Mouse (Mus musculus) kidney, embryonic 15.5 days (tissue): ENCODE data around the gene Alkbh1. TPM values are rescaled to one million over a fixed set of nuclear protein-coding genes. Genes with fewer than 3 reads are reported as not detected.

ENCODE experiments used
- ATAC-seq: fragments of 200-750 bp; cut with Nextera tagmentation; replicated peaks from 2 replicates; pipeline ENCODE4 v1.8.0; 2017; ENCODE audit warnings: moderate TSS enrichment; ENCODE audit not compliant: low FRiP score
- H3K27ac ChIP-seq: fragments of 300-500 bp; sonication (generic); 2 replicates; pipeline ENCODE4 v1.5.1; 2015; ENCODE audit warnings: mild to moderate bottlenecking, inconsistent platforms
- H3K27me3 ChIP-seq: fragments of 300-500 bp; sonication (generic); 2 replicates; pipeline ENCODE4 v1.6.1; 2015; ENCODE audit warnings: inconsistent platforms
- H3K36me3 ChIP-seq: fragments of 300-500 bp; sonication (generic); 2 replicates; pipeline ENCODE4 v1.6.1; 2015; ENCODE audit warnings: inconsistent platforms
- H3K4me1 ChIP-seq: fragments of 300-500 bp; sonication (generic); 2 replicates; pipeline ENCODE4 v1.6.1; 2015; ENCODE audit warnings: inconsistent platforms
- H3K4me2 ChIP-seq: fragments of 300-500 bp; sonication (generic); 2 replicates; pipeline ENCODE4 v1.6.1; 2015; ENCODE audit warnings: moderate library complexity, mild to moderate bottlenecking, inconsistent platforms
- H3K4me3 ChIP-seq: fragments of 300-500 bp; sonication (generic); replicated peaks from 2 replicates; pipeline ENCODE4 v1.5.1; 2015; ENCODE audit warnings: mild to moderate bottlenecking, inconsistent platforms
- H3K9ac ChIP-seq: fragments of 300-500 bp; sonication (generic); 2 replicates; pipeline ENCODE4 v1.6.1; 2015; ENCODE audit warnings: mild to moderate bottlenecking, inconsistent platforms
- H3K9me3 ChIP-seq: fragments of 300-500 bp; sonication (generic); replicated peaks from 2 replicates; pipeline ENCODE4 v1.6.1; 2016; ENCODE audit warnings: inconsistent platforms
- WGBS: fragments of 180-500 bp; shearing (Covaris S2); methylation state at CpG from one replicate; pipeline ENCODE4 v1.1.7; 2015; ENCODE audit warnings: mixed read lengths; 5-methylcytosine and 5-hydroxymethylcytosine counted together
- polyA plus RNA-seq: library from polyadenylated mRNA; unstranded; fragments of >200 nt; fragmentation: Nextera tagmentation; extraction: Ambion mirVana; gene quantifications from 2 replicates; pipeline ENCODE4 v1.2.1, GENCODE M21; 2015

Alkbh1 gene
- polyA plus RNA-seq, 1 experiment from 2014 or later = 61.9 TPM

DNA sequence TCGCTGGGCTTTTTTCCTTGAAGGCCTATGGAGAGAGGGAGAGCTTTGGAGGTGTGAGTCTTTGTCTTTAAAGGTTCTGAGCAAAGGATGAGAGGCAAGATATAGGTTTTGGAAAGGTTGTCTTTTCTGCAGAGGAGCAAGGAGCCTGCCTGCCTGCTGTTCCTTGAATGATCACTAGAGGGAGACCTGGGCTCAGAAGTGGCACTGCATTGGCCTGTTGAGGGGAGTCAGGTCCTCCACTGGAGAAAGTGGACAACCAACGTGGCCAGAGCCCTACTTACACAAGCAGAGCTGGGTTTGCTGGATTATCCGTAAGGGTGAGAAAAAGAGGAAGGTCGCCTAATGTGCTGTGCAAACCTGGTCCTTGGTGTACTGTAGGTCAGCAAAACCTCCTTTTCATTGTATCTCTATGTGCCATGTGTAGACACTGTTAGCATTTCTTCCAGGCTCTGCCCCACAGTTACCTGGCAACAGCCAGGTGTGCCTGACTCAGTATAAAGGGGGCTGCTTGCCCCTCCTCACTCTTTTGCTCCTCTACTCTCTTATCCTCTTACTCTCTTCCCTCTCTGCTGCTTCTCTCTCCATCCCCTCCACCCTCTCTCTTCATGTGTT, 30.5 kb downstream of the Alkbh1 start:
- peak; percentile 30; the same call in 1 of the 2 replicates for ATAC-seq
- Histone ChIP-seq H3K4me1 (peaks cover 1% of the 10 kb centered on the region; the same call in 1 of the 2 replicates), H3K36me3 (no peaks in the 10 kb centered on the region), H3K4me3 (no peak overlapping the region), H3K9me3 (no peaks in the 10 kb centered on the region), H3K27ac (no peak overlapping the region), H3K9ac (no peak overlapping the region), H3K27me3 (no peaks in the 10 kb centered on the region), H3K4me2 (no peak overlapping the region)
- WGBS = 22% methylated on average over 4 of the region's 4 CpGs

DNA sequence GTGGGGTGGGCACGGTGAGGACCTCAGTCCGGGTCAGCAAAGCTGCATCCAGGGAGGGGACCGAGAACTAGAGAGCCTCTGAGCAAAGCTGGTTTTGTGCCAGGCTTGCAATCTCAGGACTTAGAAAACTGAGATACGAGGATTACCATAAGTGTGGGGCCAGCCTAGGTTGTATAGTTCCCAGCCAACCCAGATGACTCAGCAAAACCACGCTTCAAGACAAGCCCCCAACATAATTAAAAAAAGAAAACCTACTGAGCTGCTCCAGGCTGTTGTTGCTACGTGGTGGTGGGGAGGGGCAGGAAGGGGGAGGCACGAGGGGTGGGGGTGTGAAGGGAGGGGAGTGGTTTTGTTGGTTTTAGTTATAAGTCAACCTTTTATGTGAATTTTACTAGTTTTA, 32.8 kb downstream of the Alkbh1 start:
- ATAC-seq = no peak
- H3K4me3 ChIP-seq = no peak overlapping the region
- WGBS = 38% methylated on average over 7 of the region's 7 CpGs

GRCm38 (mm10) chr12:87409123-87409522, 34.7 kb downstream of the Alkbh1 start:
- Histone ChIP-seq H3K9me3 (no peaks in the 10 kb centered on the region), H3K4me3 (no peak overlapping the region), H3K4me2 (no peak overlapping the region), H3K36me3 (no peaks in the 10 kb centered on the region), H3K27ac (no peak overlapping the region), H3K4me1 (peaks cover 10% of the 10 kb centered on the region), H3K9ac (no peak overlapping the region), H3K27me3 (no peaks in the 10 kb centered on the region)
- WGBS = 81% methylated on average over 4 of the region's 4 CpGs
- no peak for ATAC-seq

More for the DNA sequence above, 32.8 kb downstream of the Alkbh1 start:
- Histone ChIP-seq H3K27me3 (no peaks in the 10 kb centered on the region), H3K9me3 (no peaks in the 10 kb centered on the region), H3K4me1 (peaks cover 10% of the 10 kb centered on the region), H3K36me3 (no peaks in the 10 kb centered on the region), H3K27ac (no peak overlapping the region), H3K4me2 (no peak overlapping the region), H3K9ac (no peak overlapping the region)

- Histone ChIP-seq H3K36me3 (no peaks in the 10 kb centered on the region), H3K4me2 (peak overlapping the region; percentile 41), H3K27me3 (no peaks in the 10 kb centered on the region), H3K9me3 (no peaks in the 10 kb centered on the region), H3K4me1 (peaks cover 10% of the 10 kb centered on the region), H3K4me3 (0 out of 2 replicates have a peak overlapping the region, but pooled peaks have one; percentile 4), H3K9ac (no peak overlapping the region), H3K27ac (no peak overlapping the region)
- peak; percentile 52; the same call in 1 of the 2 replicates for ATAC-seq
- WGBS = 40% methylated on average over 21 of the region's 21 CpGs
Observed at GRCm38 (mm10) chr12:87407869-87408605, 35.8 kb downstream of the Alkbh1 start.

GRCm38 (mm10) chr12:87405721-87406120, 38.1 kb downstream of the Alkbh1 start:
- ATAC-seq = no peak

GRCm38 (mm10) chr12:87405165-87405564, 38.7 kb downstream of the Alkbh1 start:
- Histone ChIP-seq H3K4me2 (no peak overlapping the region), H3K4me3 (no peak overlapping the region), H3K27me3 (no peaks in the 10 kb centered on the region), H3K9me3 (no peaks in the 10 kb centered on the region), H3K27ac (no peak overlapping the region), H3K4me1 (peaks cover 10% of the 10 kb centered on the region), H3K36me3 (no peaks in the 10 kb centered on the region), H3K9ac (no peak overlapping the region)
- no peak for ATAC-seq
- WGBS = 83% methylated on average over 4 of the region's 4 CpGs

More at GRCm38 (mm10) chr12:87405721-87406120, 38.1 kb downstream of the Alkbh1 start:
- Histone ChIP-seq H3K27ac (no peak overlapping the region), H3K4me3 (no peak overlapping the region), H3K9me3 (no peaks in the 10 kb centered on the region), H3K27me3 (no peaks in the 10 kb centered on the region), H3K36me3 (no peaks in the 10 kb centered on the region), H3K4me1 (peaks cover 10% of the 10 kb centered on the region), H3K9ac (no peak overlapping the region), H3K4me2 (no peak overlapping the region)
- 72% methylated on average over 3 of the region's 3 CpGs for WGBS

DNA sequence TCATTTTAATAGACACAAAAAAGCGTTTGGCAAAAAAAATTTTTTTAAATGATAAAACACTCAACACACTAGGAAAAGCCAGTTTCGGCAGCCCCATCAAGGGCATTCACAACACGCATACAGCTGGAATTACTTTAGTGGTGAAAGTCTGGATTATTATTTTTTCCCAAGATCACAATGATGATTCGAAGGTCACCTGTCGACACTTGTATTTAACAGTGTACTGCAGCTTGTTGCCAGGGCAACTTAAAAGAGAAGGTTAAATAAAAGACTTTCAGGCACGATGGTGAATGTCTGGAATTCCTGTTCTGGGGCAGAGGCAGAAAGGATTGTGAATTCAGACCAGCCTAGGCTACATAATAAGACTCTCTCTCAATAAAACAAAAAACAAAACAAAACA, 41.9 kb downstream of the Alkbh1 start:
- no peak for ATAC-seq
- Histone ChIP-seq H3K36me3 (no peaks in the 10 kb centered on the region), H3K9ac (no peak overlapping the region), H3K4me2 (no peak overlapping the region), H3K4me1 (no peaks in the 10 kb centered on the region), H3K27ac (no peak overlapping the region), H3K27me3 (no peaks in the 10 kb centered on the region), H3K4me3 (no peak overlapping the region), H3K9me3 (no peaks in the 10 kb centered on the region)
- 71% methylated on average over 6 of the region's 6 CpGs for WGBS

DNA sequence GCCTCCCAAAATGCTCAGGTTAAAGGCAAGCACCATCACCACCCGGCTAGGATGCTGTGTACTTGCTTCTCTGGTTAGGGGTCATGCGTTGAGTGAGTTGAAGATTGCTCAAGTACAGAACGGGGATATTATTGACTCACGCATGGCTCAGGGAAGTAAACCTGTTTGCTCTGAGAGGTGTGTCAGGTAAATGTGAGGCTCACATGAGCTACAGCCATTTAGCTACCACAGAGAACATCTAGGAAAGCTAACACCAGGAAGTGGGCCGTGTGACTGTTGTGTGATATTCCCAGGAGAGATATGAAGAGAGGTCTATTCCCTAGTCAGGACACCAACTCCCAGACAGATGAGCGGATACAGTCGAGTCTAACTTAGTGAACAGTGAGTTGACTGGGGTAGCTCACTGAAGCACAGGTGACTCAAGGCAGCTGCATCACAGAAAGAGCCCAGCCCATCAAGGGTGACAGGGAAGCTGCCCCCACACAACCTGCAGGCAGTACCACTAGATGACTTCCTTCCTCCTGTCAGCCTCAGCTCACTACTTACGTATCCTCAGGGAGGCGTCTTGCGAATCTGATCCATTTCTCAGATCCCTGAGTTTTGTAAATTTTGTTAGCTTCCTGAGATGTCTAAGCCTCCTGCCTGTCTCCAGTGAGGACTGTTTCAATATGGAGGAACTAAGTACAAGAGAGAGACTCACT, 44.5 kb downstream of the Alkbh1 start:
- Histone ChIP-seq H3K9me3 (no peaks in the 10 kb centered on the region), H3K9ac (no peak overlapping the region), H3K4me2 (no peak overlapping the region), H3K27ac (no peak overlapping the region), H3K36me3 (no peaks in the 10 kb centered on the region), H3K27me3 (no peaks in the 10 kb centered on the region), H3K4me3 (no peak overlapping the region), H3K4me1 (no peaks in the 10 kb centered on the region)
- 77% methylated on average over 10 of the region's 10 CpGs for WGBS
- ATAC-seq = no peak

GRCm38 (mm10) chr12:87397811-87398417, 45.9 kb downstream of the Alkbh1 start:
- H3K4me1 ChIP-seq = no peaks in the 10 kb centered on the region
- H3K9me3 ChIP-seq = no peaks in the 10 kb centered on the region
- no peak overlapping the region for H3K9ac ChIP-seq
- no peak overlapping the region for H3K27ac ChIP-seq
- H3K4me3 ChIP-seq = no peak overlapping the region
- no peak overlapping the region for H3K4me2 ChIP-seq
- no peaks in the 10 kb centered on the region for H3K36me3 ChIP-seq
- WGBS = 63% methylated on average over 4 of the region's 4 CpGs
- H3K27me3 ChIP-seq = no peaks in the 10 kb centered on the region
- no peak for ATAC-seq

- no peak overlapping the region for H3K4me2 ChIP-seq
- ATAC-seq = no peak
- no peak overlapping the region for H3K9ac ChIP-seq
- H3K9me3 ChIP-seq = no peaks in the 10 kb centered on the region
- H3K36me3 ChIP-seq = no peaks in the 10 kb centered on the region
- no peak overlapping the region for H3K4me3 ChIP-seq
- H3K4me1 ChIP-seq = no peaks in the 10 kb centered on the region
- H3K27ac ChIP-seq = no peak overlapping the region
- 74% methylated on average over 4 of the region's 4 CpGs for WGBS
- H3K27me3 ChIP-seq = no peaks in the 10 kb centered on the region
Observed at GRCm38 (mm10) chr12:87397126-87397525, 46.7 kb downstream of the Alkbh1 start.

GRCm38 (mm10) chr12:87394316-87394715, 49.5 kb downstream of the Alkbh1 start:
- 90% methylated on average over 6 of the region's 6 CpGs for WGBS
- Histone ChIP-seq H3K4me3 (no peak overlapping the region), H3K9ac (no peak overlapping the region), H3K36me3 (no peaks in the 10 kb centered on the region), H3K4me2 (no peak overlapping the region), H3K4me1 (no peaks in the 10 kb centered on the region), H3K27me3 (no peaks in the 10 kb centered on the region), H3K27ac (no peak overlapping the region), H3K9me3 (no peaks in the 10 kb centered on the region)
- no peak for ATAC-seq
